In genomic region chr7:144432920-144433319, GRCm38 (mm10) we compare ENCODE assay signal across 23 mouse cellular contexts. TPM values are rescaled to one million over a fixed set of nuclear protein-coding genes. Genes with fewer than 3 reads are reported as not detected.
A peak's percentile ranks its signal among the peaks of the same experiment; 100 is the strongest.
DNase-seq lines count a peak whose midpoint lies in the region; ATAC-seq lines count a peak whose summit lies in the region.
"Had no signal": no experiment of that assay in that cellular context is flagged by ENCODE, and none has a peak within 500 bp of the region (broad histone marks: within the 10 kb centered on the region; RNA-seq: fewer than 3 reads in every experiment).

No protein-coding gene starts in this region.

- no peak overlapping the region for H3K9ac ChIP-seq in kidney, embryonic 15.5 days
- no peak overlapping the region for H3K9ac ChIP-seq in kidney, embryonic 16.5 days (replicated peaks; ENCODE audit: low read length)
- H3K9ac ChIP-seq: forebrain, postnatal 0 days; hindbrain, embryonic 12.5 days; hindbrain, embryonic 15.5 days had no signal

- WGBS in kidney, embryonic 15.5 days = 81% methylated on average over 2 of the region's 2 CpGs
- WGBS in kidney, embryonic 16.5 days = 75% methylated on average over 2 of the region's 2 CpGs

- H3K36me3 ChIP-seq in kidney, embryonic 15.5 days = peaks cover 27% of the 10 kb centered on the region
- H3K36me3 ChIP-seq in kidney, embryonic 16.5 days (ENCODE audit: insufficient read depth, low read length) = peaks cover 23% of the 10 kb centered on the region

- no peaks in the 10 kb centered on the region for H3K4me1 ChIP-seq in kidney, embryonic 15.5 days
- no peaks in the 10 kb centered on the region for H3K4me1 ChIP-seq in kidney, embryonic 16.5 days (ENCODE audit: insufficient read depth, low read length)
- H3K4me1 ChIP-seq: forebrain, embryonic 10.5 days; hindbrain, embryonic 12.5 days; hindbrain, embryonic 15.5 days had no signal

- no peak overlapping the region for H3K4me2 ChIP-seq in kidney, embryonic 15.5 days
- no peak overlapping the region for H3K4me2 ChIP-seq in kidney, embryonic 16.5 days (replicated peaks; ENCODE audit: low read depth, low read length)
- H3K4me2 ChIP-seq: heart, embryonic 11.5 days; hindbrain, embryonic 12.5 days; hindbrain, embryonic 15.5 days had no signal

- peak; percentile 42 for DNase-seq in kidney, adult 18-20 months
- no peak for DNase-seq in kidney, postnatal 10 days
- DNase-seq in kidney, adult 9 months = peak; percentile 25
- DNase-seq in yolk sac, embryonic 10.5 days (ENCODE audit: low spot score) = peak; percentile 28
- DNase-seq in cerebellum, adult 18-20 months = no peak
- DNase-seq: adrenal gland, adult 2 months; adrenal gland, postnatal 14 days; B cell, adult 2 months; cerebellum, adult 11 months; cerebellum, adult 8-10 months; cerebellum, postnatal 10 days; cerebellum, postnatal 36 days; forebrain, postnatal 0 days; gastrocnemius, adult 2 months; gastrocnemius, postnatal 14 days; heart, adult 11 months had no signal

- H3K27me3 ChIP-seq in kidney, embryonic 15.5 days = no peaks in the 10 kb centered on the region
- H3K27me3 ChIP-seq in kidney, embryonic 16.5 days (ENCODE audit: insufficient read depth, low read length) = no peaks in the 10 kb centered on the region
- H3K27me3 ChIP-seq: hindbrain, embryonic 12.5 days; hindbrain, embryonic 15.5 days had no signal

- no peaks in the 10 kb centered on the region for H3K9me3 ChIP-seq in kidney, embryonic 15.5 days (replicated peaks)
- H3K9me3 ChIP-seq in kidney, embryonic 16.5 days (ENCODE audit: low read length) = peaks cover 5% of the 10 kb centered on the region; the same call in 1 of the 2 replicates
- H3K9me3 ChIP-seq: forebrain, embryonic 10.5 days; hindbrain, embryonic 12.5 days; hindbrain, embryonic 15.5 days had no signal

- H3K4me3 ChIP-seq in kidney, embryonic 15.5 days (replicated peaks) = no peak overlapping the region
- no peak overlapping the region for H3K4me3 ChIP-seq in kidney, embryonic 16.5 days (ENCODE audit: low read length)
- H3K4me3 ChIP-seq: forebrain, embryonic 10.5 days; gastrocnemius, adult 2 months; hindbrain, embryonic 12.5 days; hindbrain, embryonic 15.5 days had no signal

- ATAC-seq in kidney, embryonic 15.5 days (replicated peaks; ENCODE audit: low FRiP score) = no peak
- 0 out of 2 replicates have a peak, but pooled peaks have one; percentile 39 for ATAC-seq in kidney, embryonic 16.5 days (ENCODE audit: low FRiP score, low TSS enrichment)
- ATAC-seq: forebrain, embryonic 14.5 days; forebrain, postnatal 0 days had no signal

- H3K27ac ChIP-seq in kidney, embryonic 15.5 days = no peak overlapping the region
- no peak overlapping the region for H3K27ac ChIP-seq in kidney, embryonic 16.5 days (ENCODE audit: low read length)
- H3K27ac ChIP-seq: forebrain, embryonic 10.5 days; gastrocnemius, adult 2 months; hindbrain, embryonic 12.5 days; hindbrain, embryonic 15.5 days had no signal

RNA-seq across cellular contexts. Expression of gene Cttn, which starts 37.9 kb away (rescaled TPM):
- 167 and 180 TPM in 2 replicates for polyA plus RNA-seq in kidney, embryonic 15.5 days (2015; fragmentation: Nextera tagmentation; extraction: Ambion mirVana)
- 199 and 200 TPM in 2 replicates for polyA plus RNA-seq in kidney, embryonic 16.5 days (2015; fragmentation: Nextera tagmentation; extraction: Ambion mirVana)

Comparison
In these comparisons a context has a peak if more than half of its experiments do, and no peak if none do; other contexts are left out.
1. DNase-seq: peak in kidney, adult 18-20 months (single experiment), kidney, adult 9 months (single experiment) and yolk sac, embryonic 10.5 days (single experiment); none in kidney, postnatal 10 days (single experiment) and cerebellum, adult 18-20 months (0 of 2).